Mouse (Mus musculus): ENCODE measurements around the gene Zfp69. TPM values are rescaled to one million over a fixed set of nuclear protein-coding genes. Genes with fewer than 3 reads are reported as not detected.

Gene Zfp69
- total RNA-seq, 1 experiment from 2014 or later = 2.4 TPM

DNA sequence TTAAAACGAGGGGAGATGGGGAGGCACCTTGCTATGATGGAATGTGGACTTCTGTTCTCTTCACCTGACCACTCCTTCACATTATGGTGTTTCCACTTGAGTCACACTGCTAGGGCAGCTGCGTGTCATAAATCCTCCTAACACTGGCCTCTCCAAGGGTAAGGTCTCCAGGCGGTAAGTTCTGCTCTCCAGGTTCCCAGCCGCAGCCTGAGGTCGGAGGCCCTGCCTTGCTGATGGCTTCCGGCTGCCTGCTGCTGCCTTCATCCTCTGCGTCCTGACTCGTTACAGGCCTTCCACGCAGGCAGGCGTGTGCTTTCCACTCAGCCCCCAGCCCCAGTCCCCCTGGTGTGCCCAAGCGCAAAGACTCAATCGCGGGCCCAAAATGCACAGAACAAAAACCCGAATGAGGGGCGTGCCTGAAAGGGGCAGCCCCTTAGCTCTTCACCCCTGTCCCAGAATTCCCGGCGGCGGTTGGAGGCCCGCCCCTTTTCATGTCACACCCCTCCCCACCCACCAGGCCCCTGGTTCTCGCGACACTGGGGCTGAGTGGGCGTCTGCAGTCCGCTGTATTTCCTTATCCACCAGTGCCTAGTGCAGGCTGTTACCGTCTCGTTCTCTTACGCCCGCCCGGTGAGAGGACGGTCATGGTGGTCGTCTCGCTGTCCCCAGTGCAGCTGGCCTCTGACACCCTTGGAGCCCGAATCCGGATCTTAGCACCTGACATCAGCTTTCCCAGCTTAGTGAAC, 26.8 kb downstream of the Zfp69 start, which contains the start of gene Exo5:
Gene Exo5 (minus strand): TSS at position 464 of the 746 bp plus-strand sequence.
- peak; percentile 98 for DNase-seq

DNA sequence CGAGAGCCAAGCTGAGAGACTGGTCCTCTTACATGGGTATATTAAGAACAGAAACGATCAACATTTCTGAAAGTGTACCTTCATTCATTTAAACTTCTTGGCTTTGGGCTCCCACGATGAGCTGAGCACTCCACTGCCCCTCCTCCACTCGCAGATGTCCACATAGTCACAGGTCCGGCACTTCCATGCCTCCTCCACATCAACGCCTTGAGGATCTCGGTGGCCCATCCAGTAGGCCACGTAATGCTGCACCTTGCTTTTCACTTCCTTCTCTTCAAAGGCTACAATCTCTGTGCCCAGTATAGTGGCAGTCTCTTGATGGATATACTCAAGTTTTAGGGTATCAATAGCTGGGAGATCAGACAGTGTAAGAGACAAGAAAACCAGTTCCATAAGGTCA, 30.0 kb downstream of the Zfp69 start:
- DNase-seq = no peak

DNA sequence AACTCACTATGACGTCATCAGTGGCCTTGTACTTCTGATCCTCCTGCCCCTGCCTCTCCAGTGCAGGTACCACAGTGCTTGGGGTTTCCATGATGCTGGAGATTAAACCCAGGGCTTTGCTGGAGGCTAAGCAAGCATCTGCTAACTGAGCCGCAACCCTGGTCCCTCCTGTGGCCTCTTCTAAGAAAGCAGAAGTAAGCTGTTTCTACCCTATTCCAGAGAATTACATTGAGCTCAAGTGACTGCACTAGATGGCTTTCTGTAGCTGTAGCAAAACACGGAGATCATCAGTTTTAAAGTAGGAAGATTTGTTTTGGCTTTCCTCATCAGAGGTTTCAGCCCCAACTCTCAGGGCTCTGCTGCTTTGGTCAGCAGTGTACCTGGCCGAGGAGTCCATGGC, 37.0 kb downstream of the Zfp69 start:
- DNase-seq = no peak

DNA sequence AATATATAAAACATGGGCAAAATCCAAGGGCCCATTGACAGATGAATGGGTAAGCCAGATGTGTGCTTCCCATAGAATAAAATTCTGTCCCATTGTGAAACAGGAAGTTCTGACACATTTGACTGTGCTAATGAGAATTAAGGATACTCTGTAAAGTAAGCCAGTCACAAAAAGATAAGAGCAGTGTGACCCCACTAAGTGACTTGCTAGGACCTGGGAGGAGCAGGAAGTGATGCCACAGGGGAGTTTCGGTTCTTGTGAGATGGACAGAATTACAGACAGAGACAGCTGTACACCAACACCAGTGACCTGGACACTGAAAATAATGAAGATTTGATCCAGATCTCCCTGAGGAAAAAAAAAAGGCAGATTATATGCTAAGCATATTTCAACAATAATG, 37.6 kb downstream of the Zfp69 start:
- DNase-seq = no peak

DNA sequence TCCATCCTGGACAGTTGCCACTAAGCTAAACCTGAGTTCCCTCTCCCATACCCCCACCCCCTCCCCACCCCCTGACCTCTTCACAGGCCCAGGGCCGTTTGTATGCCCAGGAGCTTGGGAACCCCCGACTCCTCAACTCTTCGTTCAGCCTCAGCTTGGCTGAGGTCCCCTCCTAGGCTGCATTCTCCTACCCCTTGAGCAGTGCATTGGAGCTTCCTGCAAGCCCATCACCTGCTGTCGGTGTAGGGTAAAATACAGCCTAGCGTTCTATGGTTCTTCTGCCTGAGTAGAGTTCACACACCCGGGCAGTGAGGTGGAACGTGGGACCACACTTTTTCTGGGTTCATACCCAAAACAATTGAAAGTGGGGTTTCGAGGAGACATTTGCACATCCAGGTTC, 38.1 kb downstream of the Zfp69 start:
- DNase-seq = no peak

DNA sequence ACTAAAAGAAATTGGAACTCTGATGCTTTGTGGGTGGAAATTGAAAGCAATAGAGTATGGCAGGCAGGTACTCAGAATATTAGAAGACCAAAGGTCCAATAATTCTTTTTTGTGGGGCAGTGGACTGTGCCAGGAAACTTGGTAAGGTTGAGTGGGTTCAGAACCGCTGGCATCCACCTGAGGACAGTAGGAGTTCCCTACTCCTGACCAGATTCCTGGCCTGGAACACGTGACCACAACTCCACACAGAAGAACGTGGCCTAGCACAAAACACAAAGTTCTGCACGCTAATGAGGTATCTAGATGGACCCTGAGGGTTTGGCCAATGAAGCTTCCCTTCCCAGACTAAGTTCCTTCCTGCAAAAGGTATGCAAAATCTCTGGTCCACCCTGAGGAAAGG, 38.6 kb downstream of the Zfp69 start:
- DNase-seq = no peak

DNA sequence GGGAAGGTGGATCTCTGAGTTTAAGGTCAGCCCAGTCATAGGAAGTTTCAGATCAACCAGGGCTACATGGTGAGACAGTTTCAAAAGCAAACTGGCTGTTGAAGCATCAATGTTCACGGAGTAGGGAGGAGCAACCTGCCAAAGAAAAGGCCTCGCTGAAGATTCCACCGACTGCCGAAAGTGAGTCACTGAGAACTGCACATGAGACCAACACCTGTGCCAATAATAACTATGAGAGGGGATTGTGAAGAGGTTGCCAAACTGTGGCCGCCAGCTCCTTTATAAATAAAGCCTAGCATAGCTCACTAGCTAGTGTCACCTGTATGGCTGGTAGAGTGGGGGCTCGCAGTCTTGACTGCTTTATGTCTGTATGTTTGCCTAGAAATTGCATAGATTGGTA, 40.4 kb downstream of the Zfp69 start:
- no peak for DNase-seq

DNA sequence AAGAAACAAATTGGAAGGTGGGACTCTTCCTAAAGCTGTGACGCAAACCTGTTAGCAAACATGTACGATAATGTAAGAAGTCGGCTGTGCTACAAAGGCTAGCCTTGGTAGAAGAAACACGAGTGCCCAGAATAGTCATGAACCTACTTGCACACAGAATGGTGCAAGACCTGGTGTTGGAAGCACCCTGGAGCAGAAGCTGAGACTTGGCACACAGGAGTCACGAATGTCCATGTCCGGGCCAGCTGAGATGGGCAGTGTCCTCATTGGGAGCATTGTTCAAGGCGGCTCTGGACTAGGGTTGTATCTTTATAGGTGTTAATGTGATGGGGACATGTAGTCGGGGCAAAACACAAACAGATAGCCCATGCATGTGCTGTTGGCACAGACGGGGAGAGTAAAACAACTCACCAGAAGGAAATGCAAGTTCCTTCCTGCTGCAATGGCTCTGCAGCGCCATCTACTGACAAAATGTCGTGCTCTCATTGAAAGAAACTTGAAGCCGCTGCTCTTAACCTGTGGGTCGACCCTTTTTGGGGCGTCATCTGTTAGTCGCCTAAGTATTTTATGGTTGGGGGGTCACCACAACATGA, 41.8 kb downstream of the Zfp69 start:
- DNase-seq = peak; percentile 67

DNA sequence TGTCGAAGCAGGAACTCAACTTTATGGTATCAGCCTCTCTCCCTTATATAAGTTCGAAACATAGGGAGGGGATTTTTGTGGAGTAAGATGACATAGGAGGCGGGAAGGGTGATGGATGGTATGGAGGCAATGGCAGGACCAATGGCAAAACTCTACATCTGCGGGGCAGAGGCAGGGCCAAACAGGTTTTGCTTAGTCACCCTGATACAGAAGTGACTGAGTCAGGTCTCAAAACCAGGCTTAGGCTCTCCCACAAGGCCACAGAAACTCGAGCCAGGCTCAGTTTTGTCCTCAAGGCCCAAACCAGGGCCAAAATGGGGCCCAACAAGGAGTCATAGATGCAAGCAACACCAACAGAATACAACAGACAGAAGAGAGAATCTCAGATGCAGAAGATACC, 45.9 kb downstream of the Zfp69 start:
- no peak for DNase-seq

DNA sequence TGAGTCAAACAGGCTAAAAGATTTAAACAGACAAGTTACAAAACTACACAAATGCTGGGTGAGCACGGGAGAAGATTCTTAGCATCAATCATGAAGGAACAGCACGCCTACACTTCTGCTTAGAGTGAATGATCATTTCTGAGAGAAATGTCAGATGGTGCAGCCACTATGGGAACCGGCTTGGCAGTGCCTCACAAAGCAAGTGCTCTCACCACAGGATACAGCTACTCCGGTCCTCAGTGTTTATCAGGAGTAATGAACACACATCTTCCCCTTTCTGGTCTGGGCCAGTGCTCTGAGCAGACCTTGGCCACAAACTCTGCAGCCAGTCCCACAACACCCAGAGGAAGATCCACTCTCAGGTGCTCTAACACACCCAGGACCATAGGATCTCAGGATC, 47.0 kb downstream of the Zfp69 start:
- DNase-seq = no peak

DNA sequence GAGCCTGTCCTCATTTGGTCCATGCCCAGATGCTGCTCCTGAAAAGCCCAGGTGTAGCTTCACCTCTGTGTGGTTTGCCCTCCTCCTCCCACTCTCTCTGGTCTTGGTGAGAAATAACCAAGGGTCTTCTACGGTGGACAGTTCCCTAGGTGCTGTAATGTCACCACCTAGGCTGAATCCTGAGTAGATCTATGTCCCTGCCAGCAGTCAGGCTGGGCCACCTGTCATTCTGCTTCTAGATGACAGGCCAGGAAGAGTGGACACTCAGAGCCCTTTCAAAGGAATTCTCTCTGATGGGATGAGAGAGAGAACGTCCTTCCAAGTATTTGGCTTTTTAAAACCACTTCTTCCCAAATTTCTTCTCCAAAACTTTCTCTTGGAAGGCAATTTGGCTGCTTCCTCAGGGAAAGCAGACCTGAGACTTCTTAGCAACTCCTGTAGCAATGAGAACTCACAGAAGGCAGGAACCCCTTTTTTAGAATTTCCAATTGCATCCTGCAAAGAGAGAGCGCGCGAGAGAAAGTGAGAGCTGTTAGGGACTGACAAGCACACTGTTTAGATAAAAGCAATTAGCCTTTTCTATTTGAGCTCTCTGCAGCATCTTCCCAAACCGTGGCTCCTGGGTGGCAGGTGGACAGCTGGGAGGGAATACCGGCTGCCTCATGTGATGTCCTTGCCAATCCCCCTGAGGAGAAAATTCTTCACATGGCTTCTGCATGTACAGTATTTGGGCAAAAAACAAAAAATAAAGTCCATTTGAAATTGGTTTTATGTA, 55.5 kb downstream of the Zfp69 start:
- DNase-seq = no peak

DNA sequence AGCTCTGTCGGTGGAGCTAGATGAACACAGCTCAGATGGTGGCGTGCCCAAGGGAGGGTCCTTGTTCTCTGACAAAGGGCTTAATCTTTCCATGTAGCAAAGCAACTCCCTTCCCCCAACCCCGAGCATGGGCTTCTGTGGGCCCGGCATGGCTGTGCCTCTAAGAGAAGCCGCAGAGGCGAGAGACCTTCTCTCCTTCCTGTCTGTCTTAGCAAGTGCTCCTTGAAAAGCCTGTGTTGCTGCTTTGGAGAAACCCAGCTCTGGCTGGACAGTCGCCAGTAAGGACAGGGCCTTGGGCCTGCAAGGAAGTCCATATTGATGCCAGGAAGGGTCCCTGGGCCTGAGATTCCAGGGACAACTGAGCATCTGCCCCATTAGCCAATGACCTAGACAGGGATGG, 56.3 kb downstream of the Zfp69 start:
- DNase-seq = no peak

DNA sequence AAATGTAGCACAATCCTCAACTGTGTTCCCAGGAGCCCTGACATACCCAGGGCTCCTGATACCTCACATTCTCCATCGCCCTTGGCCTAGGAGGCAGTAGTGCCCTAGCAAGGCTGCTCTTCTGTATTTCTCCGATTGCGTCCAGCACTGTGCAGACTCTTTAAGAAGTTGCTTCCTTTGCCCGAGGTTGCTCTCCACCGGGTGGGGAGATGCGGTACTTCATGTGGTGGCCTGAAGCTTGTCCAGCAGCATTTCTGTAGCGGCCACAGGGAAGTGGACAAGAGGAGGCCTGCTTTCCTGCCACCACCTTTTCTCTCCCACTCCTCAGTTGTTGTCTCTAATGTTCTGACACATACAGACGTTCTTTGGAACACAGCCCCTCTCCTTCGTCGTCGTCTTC, 56.9 kb downstream of the Zfp69 start:
- no peak for DNase-seq

DNA sequence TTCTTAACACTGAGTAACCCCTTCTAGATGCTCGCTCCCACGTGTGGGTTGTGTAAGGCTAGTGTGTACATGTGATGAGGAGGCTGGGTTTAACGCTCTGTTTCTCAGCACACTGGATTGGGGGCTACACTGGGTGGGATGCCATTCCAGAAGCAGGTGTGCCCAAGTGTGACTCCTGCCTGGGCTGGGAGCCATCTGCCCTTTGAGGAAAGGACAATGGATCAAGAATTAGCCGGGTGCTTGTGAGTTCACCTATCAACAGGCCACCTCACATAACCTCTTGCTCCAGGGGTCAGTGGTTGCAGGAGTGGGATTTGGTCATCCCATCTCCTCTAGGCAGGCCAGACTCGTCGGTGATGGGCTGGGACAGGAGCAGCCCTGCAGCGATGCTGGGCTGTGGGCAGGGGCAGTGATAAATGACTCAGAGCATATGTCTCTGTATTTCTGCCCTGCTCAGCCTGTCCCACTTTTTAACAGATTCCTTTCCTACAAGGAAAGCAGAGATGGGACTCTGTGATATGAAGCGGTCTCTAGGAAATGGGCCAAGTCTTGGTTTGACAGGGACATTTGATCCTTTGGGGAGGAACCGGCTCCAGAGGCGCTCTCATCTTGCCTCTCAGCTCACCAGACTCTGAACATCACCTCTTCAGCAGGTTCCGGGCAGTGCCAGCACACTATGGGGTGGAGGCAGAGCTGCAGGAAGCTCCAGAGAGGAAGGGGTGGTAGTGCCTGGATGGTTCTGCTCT, 57.7 kb downstream of the Zfp69 start:
- DNase-seq = no peak

DNA sequence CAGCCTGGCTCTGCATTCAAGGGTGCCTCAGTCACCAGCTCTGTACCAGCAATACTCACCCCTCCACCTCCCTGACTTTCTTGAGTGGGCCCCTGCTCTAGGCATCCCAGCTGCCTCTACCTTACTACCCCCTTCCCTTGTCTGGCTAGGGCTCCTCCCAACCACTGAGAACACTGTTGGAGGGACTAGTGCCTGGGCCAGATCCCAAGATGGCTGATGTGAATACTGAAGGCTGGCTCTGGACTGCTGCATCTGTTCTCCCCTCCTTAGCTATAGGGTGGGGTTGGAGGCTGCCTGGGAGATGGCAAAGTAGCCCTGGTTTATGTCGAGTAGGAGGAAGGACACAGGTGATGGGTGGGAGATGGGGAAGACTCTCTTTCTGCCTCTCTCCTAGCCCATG, 59.0 kb downstream of the Zfp69 start:
- no peak for DNase-seq

DNA sequence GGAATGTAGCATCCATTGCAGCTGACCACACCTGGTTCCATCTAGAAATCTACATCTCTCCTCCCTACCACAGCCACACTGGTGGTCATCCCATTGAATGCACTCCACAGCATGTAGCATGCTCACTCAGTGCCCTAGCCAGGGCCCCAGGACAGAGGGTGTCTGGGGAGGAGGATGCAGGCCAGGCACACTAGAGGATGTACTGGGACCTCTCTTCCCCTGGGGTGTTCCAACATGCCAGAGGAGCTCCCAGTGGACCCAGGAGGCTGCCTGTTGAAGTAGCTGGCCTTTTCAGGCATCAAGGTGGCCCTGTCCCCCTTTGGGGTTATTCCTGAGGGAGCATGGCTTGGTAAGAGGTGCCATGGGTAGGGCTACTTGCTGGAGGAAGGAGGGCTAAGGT, 59.5 kb downstream of the Zfp69 start:
- no peak for DNase-seq

DNA sequence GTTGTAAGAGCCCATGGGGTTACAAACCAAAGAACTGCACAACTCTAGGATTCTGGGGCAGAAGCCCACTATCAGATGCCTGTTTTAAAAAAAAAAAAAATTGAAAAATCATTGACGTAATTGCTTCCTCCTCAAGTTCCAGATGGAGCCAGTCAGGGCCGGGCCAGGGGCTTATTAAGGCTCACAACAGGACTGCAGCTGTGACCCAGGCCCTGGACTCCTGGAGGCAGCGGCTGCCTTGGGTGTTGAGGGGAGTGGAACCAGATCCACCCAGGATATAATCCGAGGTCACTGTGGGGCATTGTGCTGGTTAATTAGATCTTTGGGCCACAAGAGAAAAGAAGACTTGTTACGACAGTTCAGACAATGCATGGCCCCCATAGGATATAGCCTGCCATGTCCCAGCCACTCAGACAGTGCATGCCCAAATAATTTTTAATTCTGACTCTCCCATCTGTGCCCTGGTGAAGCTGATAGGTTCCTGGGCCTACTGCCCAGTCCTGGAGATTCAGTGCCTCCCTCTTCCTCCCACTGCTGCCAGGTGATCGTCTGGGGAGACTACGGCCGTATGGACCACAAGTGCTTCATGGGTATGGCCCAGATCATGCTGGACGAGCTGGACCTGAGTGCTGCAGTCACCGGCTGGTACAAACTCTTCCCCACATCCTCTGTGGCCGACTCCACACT, 60.6 kb downstream of the Zfp69 start:
- no peak for DNase-seq

DNA sequence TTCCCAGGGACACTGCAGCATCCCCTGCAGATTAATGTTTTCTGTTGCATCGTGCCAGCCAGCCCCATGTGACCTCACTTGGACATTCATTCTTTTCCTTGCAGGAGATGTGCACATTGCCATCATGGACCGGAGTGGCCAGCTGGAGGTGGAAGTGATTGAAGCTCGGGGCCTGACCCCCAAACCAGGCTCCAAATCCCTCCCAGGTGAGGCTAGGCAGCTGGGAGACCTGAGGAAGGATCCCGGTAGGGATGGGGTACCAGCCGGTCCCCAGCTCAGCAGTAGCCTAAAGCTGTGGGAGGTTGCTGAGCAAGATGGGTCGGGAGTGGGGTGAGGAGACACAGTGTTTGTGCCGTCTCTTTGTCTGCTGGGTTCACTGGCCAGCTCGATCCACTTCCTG, 62.6 kb downstream of the Zfp69 start:
- no peak for DNase-seq

DNA sequence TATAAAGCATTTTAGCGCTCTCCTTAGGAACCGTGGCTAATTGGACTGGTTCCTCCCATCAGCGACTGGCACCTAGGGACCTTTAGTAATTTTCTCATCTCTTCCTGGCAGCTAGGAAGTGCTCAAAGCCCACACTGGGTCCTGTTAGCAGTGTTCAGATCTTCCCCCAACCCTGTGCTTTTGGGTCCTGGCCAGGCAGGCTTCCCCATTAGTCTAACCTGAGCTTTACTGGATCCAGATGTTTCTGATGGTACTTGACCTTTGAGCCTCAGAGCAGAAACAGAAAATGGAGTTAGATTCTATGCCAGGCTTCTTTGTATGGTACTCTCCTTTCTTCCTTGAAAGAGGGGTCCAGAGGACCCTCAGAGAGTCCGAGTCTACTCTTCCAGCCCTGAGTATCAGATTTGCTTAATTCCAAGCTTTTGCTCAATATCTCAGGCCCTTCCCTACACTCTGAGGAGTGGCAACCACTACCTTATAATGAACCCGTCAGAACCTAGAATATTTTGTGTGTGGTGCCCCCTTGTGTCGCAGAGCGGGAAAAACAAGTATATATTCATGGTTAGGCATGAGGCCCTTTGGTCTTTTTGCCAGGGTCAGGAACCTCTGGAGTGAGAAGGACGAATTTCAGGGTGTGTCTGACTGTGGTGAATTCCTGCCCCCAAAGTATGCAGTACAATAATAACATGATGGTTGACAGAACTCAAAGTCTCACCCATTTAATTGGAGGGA, 64.0 kb downstream of the Zfp69 start:
- DNase-seq = peak; percentile 72

DNA sequence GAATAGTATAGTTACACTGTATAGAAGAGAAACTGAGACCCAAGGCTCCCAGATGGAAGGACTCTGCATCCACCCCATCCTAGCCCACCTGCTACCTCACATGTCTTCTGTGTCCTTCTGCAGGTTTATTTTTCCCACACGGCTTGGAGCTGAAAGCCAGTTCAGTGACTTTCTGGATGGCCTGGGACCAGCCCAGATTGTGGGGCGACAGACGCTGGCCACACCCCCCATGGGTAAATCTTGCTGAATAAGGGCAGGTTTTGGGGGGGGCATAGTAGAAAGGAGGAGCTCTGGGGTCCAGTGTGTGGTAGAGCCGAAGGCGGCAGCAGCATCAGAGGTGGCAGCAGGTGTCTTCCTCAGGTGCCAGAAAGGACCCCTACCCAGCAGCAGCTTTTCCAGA, 64.7 kb downstream of the Zfp69 start:
- no peak for DNase-seq

DNA sequence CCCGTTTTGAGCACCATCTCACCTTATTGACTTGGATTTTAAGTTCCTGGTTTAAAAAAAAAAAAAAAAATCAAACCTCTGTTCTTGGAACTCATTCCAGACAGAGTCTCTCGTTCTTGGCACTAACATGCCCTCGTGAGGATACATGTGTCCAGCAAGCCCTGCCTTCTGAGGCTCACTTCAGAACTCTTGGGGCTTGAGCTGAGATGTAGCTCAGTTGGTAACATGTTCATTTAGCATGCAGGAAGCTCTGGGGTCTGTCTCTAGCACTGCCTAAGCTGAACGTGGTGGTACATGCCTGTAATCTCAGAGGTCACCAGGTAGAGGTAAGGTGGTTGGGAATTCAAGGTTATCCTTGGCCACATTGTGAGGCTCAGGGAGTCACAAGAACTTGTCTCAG, 65.4 kb downstream of the Zfp69 start:
- peak; percentile 38 for DNase-seq

Data from adrenal gland, postnatal 14 days (tissue).